Comparison of ENCODE assay signal across 10 mouse cellular contexts in genomic region chr7:37290018-37290417, GRCm38 (mm10).
DNase-seq lines count a peak whose midpoint lies in the region; ATAC-seq and TF ChIP-seq lines count a peak whose summit lies in the region.
"Had no signal": no experiment of that assay in that cellular context is flagged by ENCODE, and none has a peak within 500 bp of the region (broad histone marks: within the 10 kb centered on the region; RNA-seq: fewer than 3 reads in every experiment).

No protein-coding gene starts in this region.

- DNase-seq in forebrain, postnatal 0 days, result no peak
- peak; percentile 29 for DNase-seq in gastrocnemius, postnatal 10 days
- no peak for DNase-seq in hindbrain, embryonic 14.5 days (ENCODE audit: low spot score)
- DNase-seq in spleen, postnatal 10 days (ENCODE audit: low spot score in 2 of 2), result no peak
- no peak for DNase-seq in layer of hippocampus, adult 9-10 months (ENCODE audit: low spot score)

- H3K27me3 ChIP-seq in forebrain, embryonic 12.5 days, result 0 out of 2 replicates have a peak, but pooled peaks cover 8% of the 10 kb centered on the region
- no peaks in the 10 kb centered on the region for H3K27me3 ChIP-seq in forebrain, postnatal 0 days (ENCODE audit: insufficient read depth, low read length)
- no peaks in the 10 kb centered on the region for H3K27me3 ChIP-seq in hindbrain, embryonic 14.5 days (ENCODE audit: control insufficient read depth, insufficient read depth, low read length)
- no peaks in the 10 kb centered on the region for H3K27me3 ChIP-seq in midbrain, embryonic 13.5 days
- H3K27me3 ChIP-seq: embryonic facial prominence, embryonic 12.5 days had no signal

- no peaks in the 10 kb centered on the region for H3K9me3 ChIP-seq in forebrain, embryonic 12.5 days
- no peaks in the 10 kb centered on the region for H3K9me3 ChIP-seq in forebrain, postnatal 0 days (ENCODE audit: low read length)
- H3K9me3 ChIP-seq in hindbrain, embryonic 14.5 days (ENCODE audit: control insufficient read depth, low read length), result no peaks in the 10 kb centered on the region
- H3K9me3 ChIP-seq in midbrain, embryonic 13.5 days, result no peaks in the 10 kb centered on the region
- H3K9me3 ChIP-seq: embryonic facial prominence, embryonic 12.5 days had no signal

- peaks cover 20% of the 10 kb centered on the region for H3K4me1 ChIP-seq in forebrain, embryonic 12.5 days
- H3K4me1 ChIP-seq in forebrain, postnatal 0 days (ENCODE audit: insufficient read depth), result peaks cover 4% of the 10 kb centered on the region
- H3K4me1 ChIP-seq in hindbrain, embryonic 14.5 days (replicated peaks; ENCODE audit: control insufficient read depth, insufficient read depth, low read length), result peaks cover 23% of the 10 kb centered on the region
- peaks cover 21% of the 10 kb centered on the region for H3K4me1 ChIP-seq in midbrain, embryonic 13.5 days (replicated peaks)

- no peak overlapping the region for H3K27ac ChIP-seq in forebrain, embryonic 12.5 days
- H3K27ac ChIP-seq in forebrain, postnatal 0 days (ENCODE audit: low read depth, low read length), result no peak overlapping the region
- no peak overlapping the region for H3K27ac ChIP-seq in hindbrain, embryonic 14.5 days
- no peak overlapping the region for H3K27ac ChIP-seq in midbrain, embryonic 13.5 days
- H3K27ac ChIP-seq: embryonic facial prominence, embryonic 12.5 days; macrophage had no signal

- H3K4me2 ChIP-seq in forebrain, embryonic 12.5 days, result peak overlapping the region; percentile 32
- H3K4me2 ChIP-seq in forebrain, postnatal 0 days (ENCODE audit: low read depth), result no peak overlapping the region
- peak overlapping the region; percentile 20; the same call in 1 of the 2 replicates for H3K4me2 ChIP-seq in hindbrain, embryonic 14.5 days (replicated peaks)
- peak overlapping the region; percentile 45 for H3K4me2 ChIP-seq in midbrain, embryonic 13.5 days (replicated peaks)
- H3K4me2 ChIP-seq: embryonic facial prominence, embryonic 12.5 days had no signal

- ATAC-seq in forebrain, embryonic 12.5 days (ENCODE audit: low FRiP score), result 0 out of 2 replicates have a peak, but pooled peaks have one; percentile 44
- ATAC-seq in forebrain, postnatal 0 days, result no peak
- no peak for ATAC-seq in hindbrain, embryonic 14.5 days (ENCODE audit: low FRiP score)
- ATAC-seq in midbrain, embryonic 13.5 days, result 0 out of 2 replicates have a peak, but pooled peaks have one; percentile 20
- no peak for ATAC-seq in erythroid progenitor cell, adult 5-6 weeks (replicated peaks; ENCODE audit: low FRiP score, poor library complexity, severe bottlenecking)

- no peak overlapping the region for H3K4me3 ChIP-seq in forebrain, embryonic 12.5 days (replicated peaks)
- no peak overlapping the region for H3K4me3 ChIP-seq in forebrain, postnatal 0 days (ENCODE audit: low read depth, low read length)
- no peak overlapping the region for H3K4me3 ChIP-seq in hindbrain, embryonic 14.5 days (replicated peaks; ENCODE audit: low read length)
- H3K4me3 ChIP-seq in midbrain, embryonic 13.5 days (replicated peaks), result peak overlapping the region; percentile 5
- H3K4me3 ChIP-seq: embryonic facial prominence, embryonic 12.5 days had no signal

- 18% methylated on average over 5 of the region's 5 CpGs for WGBS in forebrain, embryonic 12.5 days
- WGBS in forebrain, postnatal 0 days, result 27% methylated on average over 5 of the region's 5 CpGs
- 23% methylated on average over 5 of the region's 5 CpGs for WGBS in hindbrain, embryonic 14.5 days
- WGBS in midbrain, embryonic 13.5 days, result 19% methylated on average over 5 of the region's 5 CpGs

- TF ChIP-seq CTCF in forebrain, postnatal 0 days (IDR thresholded peaks at IDR 0.05; ENCODE audit: low read depth), result no peak

- H3K9ac ChIP-seq in forebrain, embryonic 12.5 days, result no peak overlapping the region
- no peak overlapping the region for H3K9ac ChIP-seq in forebrain, postnatal 0 days
- no peak overlapping the region for H3K9ac ChIP-seq in hindbrain, embryonic 14.5 days
- no peak overlapping the region for H3K9ac ChIP-seq in midbrain, embryonic 13.5 days (replicated peaks)
- H3K9ac ChIP-seq: embryonic facial prominence, embryonic 12.5 days had no signal

- H3K36me3 ChIP-seq in forebrain, embryonic 12.5 days (replicated peaks), result no peaks in the 10 kb centered on the region
- no peaks in the 10 kb centered on the region for H3K36me3 ChIP-seq in forebrain, postnatal 0 days (ENCODE audit: insufficient read depth)
- H3K36me3 ChIP-seq in hindbrain, embryonic 14.5 days (replicated peaks; ENCODE audit: control insufficient read depth, insufficient read depth), result no peaks in the 10 kb centered on the region
- H3K36me3 ChIP-seq in midbrain, embryonic 13.5 days, result no peaks in the 10 kb centered on the region
- H3K36me3 ChIP-seq: embryonic facial prominence, embryonic 12.5 days had no signal

Comparison
In these comparisons a context has a peak if more than half of its experiments do, and no peak if none do; other contexts are left out.
1. ATAC-seq: peak in forebrain, embryonic 12.5 days (single experiment) and midbrain, embryonic 13.5 days (single experiment); none in forebrain, postnatal 0 days (single experiment), hindbrain, embryonic 14.5 days (single experiment) and erythroid progenitor cell, adult 5-6 weeks (single experiment).